Mouse (Mus musculus): Measurements from ENCODE around the gene Map4k2. TPM values are rescaled to one million over a fixed set of nuclear protein-coding genes. Genes with fewer than 3 reads are reported as not detected.

Map4k2 gene
- polyA plus RNA-seq, 1 experiment from 2014 or later, result 14.3 TPM

- WGBS, result 89% methylated on average over 11 of the region's 11 CpGs
- H3K27ac ChIP-seq (replicated peaks; ENCODE audit: low read depth, low read length), result no peak overlapping the region
- no peak overlapping the region for H3K4me2 ChIP-seq (ENCODE audit: low read length)
Measured at GRCm38 (mm10) chr19:6384954-6385353, 44.0 kb downstream of the Map4k2 start.

DNA sequence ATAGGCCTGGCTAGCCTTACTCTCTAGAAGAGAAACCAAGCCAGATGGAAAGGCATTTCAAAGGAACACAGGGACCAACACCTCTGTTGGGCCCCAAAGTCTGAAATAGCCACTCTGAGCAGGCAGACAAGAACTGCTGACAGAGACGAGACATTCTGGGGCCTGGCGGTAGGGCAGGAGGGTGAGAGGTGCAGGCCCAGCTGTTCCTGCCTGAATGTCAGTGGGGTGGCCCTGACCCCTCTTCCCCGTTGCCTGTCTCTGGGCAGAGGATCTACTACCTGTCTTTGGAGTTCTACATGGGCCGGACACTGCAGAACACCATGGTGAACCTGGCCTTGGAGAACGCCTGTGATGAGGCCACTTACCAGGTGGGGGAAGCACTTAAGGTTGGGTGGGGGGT is 44.5 kb downstream of the Map4k2 start:
- no peak for DNase-seq
- 0 out of 2 replicates have a peak, but pooled peaks cover 2% of the 10 kb centered on the region for H3K36me3 ChIP-seq (ENCODE audit: control insufficient read depth, insufficient read depth, low read length)
- H3K4me2 ChIP-seq (ENCODE audit: low read length), result no peak overlapping the region
- no peak overlapping the region for H3K9ac ChIP-seq (replicated peaks; ENCODE audit: low read length)
- H3K4me3 ChIP-seq (replicated peaks; ENCODE audit: low read depth, low read length), result no peak overlapping the region
- no peaks in the 10 kb centered on the region for H3K9me3 ChIP-seq (ENCODE audit: control insufficient read depth, low read length)
- H3K4me1 ChIP-seq (ENCODE audit: control insufficient read depth, insufficient read depth, low read length), result 0 out of 2 replicates have a peak, but pooled peaks cover 3% of the 10 kb centered on the region
- WGBS, result 79% methylated on average over 5 of the region's 5 CpGs
- no peak overlapping the region for H3K27ac ChIP-seq (replicated peaks; ENCODE audit: low read depth, low read length)
- ATAC-seq (ENCODE audit: low FRiP score, low TSS enrichment), result no peak
- no peaks in the 10 kb centered on the region for H3K27me3 ChIP-seq (ENCODE audit: control insufficient read depth, insufficient read depth, low read length)

More at GRCm38 (mm10) chr19:6384954-6385353, 44.0 kb downstream of the Map4k2 start:
- DNase-seq (no peak), ATAC-seq (ENCODE audit: low FRiP score, low TSS enrichment) (no peak)
- Histone ChIP-seq H3K36me3 (ENCODE audit: control insufficient read depth, insufficient read depth, low read length) (0 out of 2 replicates have a peak, but pooled peaks cover 2% of the 10 kb centered on the region), H3K4me3 (replicated peaks; ENCODE audit: low read depth, low read length) (no peak overlapping the region), H3K9ac (replicated peaks; ENCODE audit: low read length) (no peak overlapping the region), H3K9me3 (ENCODE audit: control insufficient read depth, low read length) (no peaks in the 10 kb centered on the region), H3K4me1 (ENCODE audit: control insufficient read depth, insufficient read depth, low read length) (0 out of 2 replicates have a peak, but pooled peaks cover 3% of the 10 kb centered on the region), H3K27me3 (ENCODE audit: control insufficient read depth, insufficient read depth, low read length) (no peaks in the 10 kb centered on the region)

- ATAC-seq (ENCODE audit: low FRiP score, low TSS enrichment) (no peak), DNase-seq (no peak)
- Histone ChIP-seq H3K4me1 (ENCODE audit: control insufficient read depth, insufficient read depth, low read length) (0 out of 2 replicates have a peak, but pooled peaks cover 3% of the 10 kb centered on the region), H3K4me3 (replicated peaks; ENCODE audit: low read depth, low read length) (no peak overlapping the region), H3K4me2 (ENCODE audit: low read length) (no peak overlapping the region), H3K9ac (replicated peaks; ENCODE audit: low read length) (no peak overlapping the region), H3K27me3 (ENCODE audit: control insufficient read depth, insufficient read depth, low read length) (no peaks in the 10 kb centered on the region), H3K36me3 (ENCODE audit: control insufficient read depth, insufficient read depth, low read length) (0 out of 2 replicates have a peak, but pooled peaks cover 2% of the 10 kb centered on the region), H3K9me3 (ENCODE audit: control insufficient read depth, low read length) (no peaks in the 10 kb centered on the region), H3K27ac (replicated peaks; ENCODE audit: low read depth, low read length) (no peak overlapping the region)
- 79% methylated on average over 7 of the region's 7 CpGs for WGBS
Measured at GRCm38 (mm10) chr19:6385821-6386220, 44.9 kb downstream of the Map4k2 start.

DNA sequence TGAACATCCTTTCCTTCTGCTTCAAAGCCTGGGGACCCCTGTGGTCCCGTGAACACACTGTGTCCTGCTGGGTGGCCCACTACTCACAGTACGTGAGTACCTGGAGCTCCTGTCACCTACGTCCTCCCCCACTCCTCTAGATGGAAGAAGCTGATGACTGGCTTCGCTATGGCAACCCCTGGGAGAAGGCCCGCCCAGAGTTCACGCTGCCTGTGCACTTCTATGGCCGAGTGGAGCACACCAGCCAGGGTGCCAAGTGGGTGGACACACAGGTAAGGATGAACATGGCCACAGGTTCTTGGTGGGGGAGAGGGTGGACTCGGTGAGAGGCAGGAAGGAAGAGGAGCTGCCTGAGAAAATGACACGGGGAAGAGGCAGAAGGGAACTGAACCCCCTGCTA is 45.3 kb downstream of the Map4k2 start:
- Histone ChIP-seq H3K36me3 (ENCODE audit: control insufficient read depth, insufficient read depth, low read length) (no peaks in the 10 kb centered on the region), H3K4me2 (ENCODE audit: low read length) (no peak overlapping the region), H3K9ac (replicated peaks; ENCODE audit: low read length) (no peak overlapping the region), H3K4me1 (ENCODE audit: control insufficient read depth, insufficient read depth, low read length) (0 out of 2 replicates have a peak, but pooled peaks cover 3% of the 10 kb centered on the region), H3K27me3 (ENCODE audit: control insufficient read depth, insufficient read depth, low read length) (no peaks in the 10 kb centered on the region), H3K4me3 (replicated peaks; ENCODE audit: low read depth, low read length) (no peak overlapping the region), H3K9me3 (ENCODE audit: control insufficient read depth, low read length) (no peaks in the 10 kb centered on the region), H3K27ac (replicated peaks; ENCODE audit: low read depth, low read length) (no peak overlapping the region)
- no peak for ATAC-seq (ENCODE audit: low FRiP score, low TSS enrichment)
- 67% methylated on average over 9 of the region's 9 CpGs for WGBS
- DNase-seq, result no peak

DNA sequence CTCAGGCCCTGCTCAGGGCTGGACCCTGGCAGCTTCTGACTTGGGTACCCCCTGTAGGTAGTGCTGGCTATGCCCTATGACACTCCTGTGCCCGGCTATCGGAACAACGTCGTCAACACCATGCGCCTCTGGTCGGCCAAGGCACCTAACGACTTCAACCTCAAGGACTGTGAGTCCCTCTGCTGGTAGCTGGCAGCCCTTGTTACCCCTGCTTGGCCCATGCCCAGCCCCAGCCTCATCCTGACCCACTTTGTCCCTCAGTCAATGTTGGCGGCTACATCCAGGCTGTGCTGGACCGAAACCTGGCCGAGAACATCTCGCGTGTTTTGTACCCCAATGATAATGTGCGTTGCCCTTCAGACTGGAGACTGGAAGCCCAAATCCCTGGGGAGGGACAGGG is 47.1 kb downstream of the Map4k2 start:
- no peak overlapping the region for H3K4me3 ChIP-seq (replicated peaks; ENCODE audit: low read depth, low read length)
- H3K36me3 ChIP-seq (ENCODE audit: control insufficient read depth, insufficient read depth, low read length), result no peaks in the 10 kb centered on the region
- ATAC-seq (ENCODE audit: low FRiP score, low TSS enrichment) (no peak), DNase-seq (no peak)
- no peak overlapping the region for H3K27ac ChIP-seq (replicated peaks; ENCODE audit: low read depth, low read length)
- WGBS, result 84% methylated on average over 13 of the region's 13 CpGs
- H3K9me3 ChIP-seq (ENCODE audit: control insufficient read depth, low read length), result no peaks in the 10 kb centered on the region
- H3K27me3 ChIP-seq (ENCODE audit: control insufficient read depth, insufficient read depth, low read length), result no peaks in the 10 kb centered on the region
- 0 out of 2 replicates have a peak, but pooled peaks cover 3% of the 10 kb centered on the region for H3K4me1 ChIP-seq (ENCODE audit: control insufficient read depth, insufficient read depth, low read length)
- H3K9ac ChIP-seq (replicated peaks; ENCODE audit: low read length), result no peak overlapping the region
- no peak overlapping the region for H3K4me2 ChIP-seq (ENCODE audit: low read length)

DNA sequence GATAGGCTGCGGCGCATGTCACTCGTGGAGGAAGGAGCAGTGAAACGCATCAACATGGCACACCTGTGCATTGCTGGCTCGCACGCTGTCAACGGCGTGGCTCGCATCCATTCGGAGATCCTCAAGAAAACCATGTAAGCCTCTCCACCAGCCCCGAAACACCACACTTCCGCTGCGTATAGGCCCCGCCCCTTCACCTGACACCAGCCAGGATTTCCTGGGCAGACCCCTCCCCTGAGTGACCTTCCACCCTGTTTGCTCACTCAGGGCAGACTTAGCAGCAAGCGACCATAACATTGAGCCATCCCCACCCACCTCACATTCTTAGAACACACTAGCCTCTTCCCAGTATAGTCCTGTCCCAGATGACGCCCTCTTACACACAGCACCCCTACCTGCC is 48.9 kb downstream of the Map4k2 start:
- Histone ChIP-seq H3K4me2 (ENCODE audit: low read length) (peak overlapping the region; percentile 53), H3K4me1 (ENCODE audit: control insufficient read depth, insufficient read depth, low read length) (no peaks in the 10 kb centered on the region), H3K27me3 (ENCODE audit: control insufficient read depth, insufficient read depth, low read length) (no peaks in the 10 kb centered on the region), H3K4me3 (replicated peaks; ENCODE audit: low read depth, low read length) (peak overlapping the region; percentile 26), H3K27ac (replicated peaks; ENCODE audit: low read depth, low read length) (no peak overlapping the region), H3K36me3 (ENCODE audit: control insufficient read depth, insufficient read depth, low read length) (no peaks in the 10 kb centered on the region), H3K9ac (replicated peaks; ENCODE audit: low read length) (peak overlapping the region; percentile 34; the same call in 1 of the 2 replicates), H3K9me3 (ENCODE audit: control insufficient read depth, low read length) (no peaks in the 10 kb centered on the region)
- no peak for ATAC-seq (ENCODE audit: low FRiP score, low TSS enrichment)
- 9% methylated on average over 16 of the region's 16 CpGs for WGBS
- DNase-seq, result peak; percentile 48

GRCm38 (mm10) chr19:6390251-6390650 is 49.3 kb downstream of the Map4k2 start:
- Histone ChIP-seq H3K9me3 (ENCODE audit: control insufficient read depth, low read length) (no peaks in the 10 kb centered on the region), H3K4me3 (replicated peaks; ENCODE audit: low read depth, low read length) (no peak overlapping the region), H3K9ac (replicated peaks; ENCODE audit: low read length) (no peak overlapping the region), H3K27me3 (ENCODE audit: control insufficient read depth, insufficient read depth, low read length) (no peaks in the 10 kb centered on the region), H3K4me2 (ENCODE audit: low read length) (peak overlapping the region; percentile 53), H3K4me1 (ENCODE audit: control insufficient read depth, insufficient read depth, low read length) (no peaks in the 10 kb centered on the region), H3K27ac (replicated peaks; ENCODE audit: low read depth, low read length) (no peak overlapping the region), H3K36me3 (ENCODE audit: control insufficient read depth, insufficient read depth, low read length) (no peaks in the 10 kb centered on the region)
- WGBS, result 63% methylated on average over 6 of the region's 6 CpGs
- DNase-seq (no peak), ATAC-seq (ENCODE audit: low FRiP score, low TSS enrichment) (no peak)

DNA sequence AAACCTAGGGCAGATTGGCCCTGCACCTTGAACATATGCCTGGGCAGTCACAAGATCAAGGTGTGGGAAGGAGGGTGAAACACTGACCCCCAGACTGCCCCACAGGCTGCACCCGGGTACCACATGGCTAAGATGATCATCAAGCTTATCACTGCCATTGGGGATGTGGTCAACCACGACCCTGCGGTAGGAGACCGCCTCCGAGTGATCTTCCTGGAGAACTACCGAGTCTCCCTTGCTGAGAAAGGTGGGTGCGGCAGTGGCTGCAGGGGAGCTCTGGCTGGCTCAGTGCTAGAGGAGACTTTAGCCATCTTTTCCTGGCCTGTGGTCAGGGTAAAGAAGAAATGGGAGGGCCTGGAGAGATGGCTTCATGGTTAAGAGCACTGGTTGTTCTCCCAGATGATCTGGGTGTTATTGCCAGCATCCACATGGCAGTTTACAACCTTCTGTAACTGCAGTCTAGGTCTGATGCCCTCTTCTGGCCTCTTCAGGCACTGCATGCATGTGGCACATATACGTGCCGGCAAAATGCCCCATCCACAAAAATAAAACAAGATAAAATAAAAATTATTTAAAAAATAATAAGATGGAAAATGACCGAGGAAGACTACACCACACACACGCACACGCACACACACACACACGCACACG is 51.9 kb downstream of the Map4k2 start:
- no peaks in the 10 kb centered on the region for H3K36me3 ChIP-seq (ENCODE audit: control insufficient read depth, insufficient read depth, low read length)
- H3K9ac ChIP-seq (replicated peaks; ENCODE audit: low read length), result no peak overlapping the region
- ATAC-seq (ENCODE audit: low FRiP score, low TSS enrichment), result no peak
- no peak overlapping the region for H3K27ac ChIP-seq (replicated peaks; ENCODE audit: low read depth, low read length)
- H3K4me3 ChIP-seq (replicated peaks; ENCODE audit: low read depth, low read length), result no peak overlapping the region
- WGBS, result 96% methylated on average over 14 of the region's 14 CpGs
- no peaks in the 10 kb centered on the region for H3K9me3 ChIP-seq (ENCODE audit: control insufficient read depth, low read length)
- H3K4me1 ChIP-seq (ENCODE audit: control insufficient read depth, insufficient read depth, low read length), result no peaks in the 10 kb centered on the region
- H3K27me3 ChIP-seq (ENCODE audit: control insufficient read depth, insufficient read depth, low read length), result no peaks in the 10 kb centered on the region
- no peak for DNase-seq
- no peak overlapping the region for H3K4me2 ChIP-seq (ENCODE audit: low read length)

DNA sequence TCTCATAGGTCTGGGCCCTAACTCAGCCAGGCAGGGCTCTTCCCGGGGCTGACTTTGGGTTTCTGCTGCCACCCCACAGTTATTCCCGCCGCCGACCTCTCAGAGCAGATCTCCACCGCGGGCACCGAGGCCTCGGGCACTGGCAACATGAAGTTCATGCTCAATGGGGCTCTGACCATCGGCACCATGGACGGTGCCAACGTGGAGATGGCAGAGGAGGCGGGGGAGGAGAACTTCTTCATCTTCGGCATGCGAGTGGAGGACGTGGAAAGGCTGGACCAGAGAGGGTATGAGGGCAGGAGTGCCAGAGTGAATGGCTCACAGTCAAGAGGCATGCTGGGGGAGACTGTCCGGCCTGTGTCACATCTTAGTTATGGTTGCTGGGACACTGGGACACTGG is 52.7 kb downstream of the Map4k2 start:
- H3K27ac ChIP-seq (replicated peaks; ENCODE audit: low read depth, low read length), result no peak overlapping the region
- 91% methylated on average over 16 of the region's 16 CpGs for WGBS
- H3K9ac ChIP-seq (replicated peaks; ENCODE audit: low read length), result no peak overlapping the region
- no peaks in the 10 kb centered on the region for H3K36me3 ChIP-seq (ENCODE audit: control insufficient read depth, insufficient read depth, low read length)
- DNase-seq (no peak), ATAC-seq (ENCODE audit: low FRiP score, low TSS enrichment) (no peak)
- no peak overlapping the region for H3K4me3 ChIP-seq (replicated peaks; ENCODE audit: low read depth, low read length)
- H3K27me3 ChIP-seq (ENCODE audit: control insufficient read depth, insufficient read depth, low read length), result no peaks in the 10 kb centered on the region
- H3K4me2 ChIP-seq (ENCODE audit: low read length), result no peak overlapping the region
- H3K4me1 ChIP-seq (ENCODE audit: control insufficient read depth, insufficient read depth, low read length), result 0 out of 2 replicates have a peak, but pooled peaks cover 3% of the 10 kb centered on the region
- H3K9me3 ChIP-seq (ENCODE audit: control insufficient read depth, low read length), result no peaks in the 10 kb centered on the region
